Mouse (Mus musculus) ES-Bruce4 (cell line): ENCODE results near the gene Tmem26. TPM values are rescaled to one million over a fixed set of nuclear protein-coding genes. Genes with fewer than 3 reads are reported as not detected.

Experiments
- H3K27ac ChIP-seq: 2 replicates; pipeline ENCODE4 v1.5.1; 2012; ENCODE audit warnings: low read length, inconsistent platforms; ENCODE audit not compliant: insufficient read depth
- H3K27me3 ChIP-seq: 2 replicates; pipeline ENCODE4 v1.6.1; 2012; ENCODE audit warnings: mild to moderate bottlenecking, low read length, inconsistent platforms; ENCODE audit not compliant: control insufficient read depth, poor library complexity, insufficient read depth, severe bottlenecking
- H3K36me3 ChIP-seq: 2 replicates; pipeline ENCODE4 v1.6.1; 2012; ENCODE audit warnings: inconsistent platforms, mild to moderate bottlenecking, low read length, moderate library complexity; ENCODE audit not compliant: control insufficient read depth, poor library complexity, insufficient read depth, severe bottlenecking
- H3K4me1 ChIP-seq: one replicate; pipeline ENCODE4 v1.8.1; 2011; ENCODE audit warnings: low read length; ENCODE audit not compliant: control insufficient read depth, insufficient read depth
- H3K4me3 ChIP-seq: 2 replicates; pipeline ENCODE4 v1.5.1; 2011; ENCODE audit warnings: low read depth, mild to moderate bottlenecking, low read length
- H3K9ac ChIP-seq: 2 replicates; pipeline ENCODE4 v1.6.1; 2012; ENCODE audit warnings: low read depth, mild to moderate bottlenecking, inconsistent platforms; ENCODE audit not compliant: poor library complexity, severe bottlenecking
- H3K9me3 ChIP-seq: replicated peaks from 2 replicates; pipeline ENCODE4 v1.6.1; 2012; ENCODE audit warnings: mild to moderate bottlenecking, low read length, inconsistent platforms; ENCODE audit not compliant: control insufficient read depth, poor library complexity, insufficient read depth, severe bottlenecking
- CTCF ChIP-seq: IDR thresholded peaks from one replicate; pipeline ENCODE4 v1.8.1; 2011; ENCODE audit warnings: low read depth, low read length
- EP300 ChIP-seq: IDR thresholded peaks from 2 replicates; pipeline ENCODE4 v1.6.1; 2011; ENCODE audit warnings: low read depth, low read length; ENCODE audit not compliant: insufficient read depth
- POLR2A ChIP-seq: IDR thresholded peaks from one replicate; pipeline ENCODE4 v1.8.1; 2011; ENCODE audit warnings: low read length; ENCODE audit not compliant: insufficient read depth
- polyA plus RNA-seq: library from polyadenylated mRNA; stranded (reverse); fragments of >200 nt; gene quantifications from 2 replicates; pipeline ENCODE4 v1.2.4, GENCODE M21; 2011; ENCODE audit warnings: low read depth; ENCODE audit not compliant: missing spikeins, insufficient read depth, insufficient read length

The Tmem26 gene
- polyA plus RNA-seq, 1 experiment = not detected

DNA sequence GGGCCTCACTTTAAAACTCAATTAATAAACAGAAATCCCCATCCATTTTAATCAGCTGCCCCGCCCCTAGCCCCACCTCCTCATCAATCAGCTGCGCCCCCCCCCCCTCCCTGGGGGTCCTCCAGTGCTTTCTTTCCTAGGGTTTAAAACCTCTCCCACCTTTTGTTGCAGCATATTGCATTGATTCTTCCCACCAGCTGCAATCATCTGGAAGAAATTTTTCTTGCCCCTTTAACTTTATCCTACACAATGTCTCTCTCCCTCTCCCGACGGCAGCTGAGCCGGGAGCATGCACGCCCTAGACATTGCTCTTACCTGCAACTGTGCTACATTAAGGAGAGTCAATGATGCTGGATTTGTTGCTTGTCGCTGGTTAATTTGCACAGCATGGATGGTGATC, 36.3 kb downstream of the Tmem26 start:
- TF ChIP-seq CTCF (no peak), POLR2A (no peak), EP300 (no peak)
- H3K27ac ChIP-seq = no peak overlapping the region
- H3K4me3 ChIP-seq = no peak overlapping the region
- no peaks in the 10 kb centered on the region for H3K4me1 ChIP-seq
- no peak overlapping the region for H3K9ac ChIP-seq
- H3K27me3 ChIP-seq = no peaks in the 10 kb centered on the region
- H3K36me3 ChIP-seq = no peaks in the 10 kb centered on the region
- no peaks in the 10 kb centered on the region for H3K9me3 ChIP-seq

DNA sequence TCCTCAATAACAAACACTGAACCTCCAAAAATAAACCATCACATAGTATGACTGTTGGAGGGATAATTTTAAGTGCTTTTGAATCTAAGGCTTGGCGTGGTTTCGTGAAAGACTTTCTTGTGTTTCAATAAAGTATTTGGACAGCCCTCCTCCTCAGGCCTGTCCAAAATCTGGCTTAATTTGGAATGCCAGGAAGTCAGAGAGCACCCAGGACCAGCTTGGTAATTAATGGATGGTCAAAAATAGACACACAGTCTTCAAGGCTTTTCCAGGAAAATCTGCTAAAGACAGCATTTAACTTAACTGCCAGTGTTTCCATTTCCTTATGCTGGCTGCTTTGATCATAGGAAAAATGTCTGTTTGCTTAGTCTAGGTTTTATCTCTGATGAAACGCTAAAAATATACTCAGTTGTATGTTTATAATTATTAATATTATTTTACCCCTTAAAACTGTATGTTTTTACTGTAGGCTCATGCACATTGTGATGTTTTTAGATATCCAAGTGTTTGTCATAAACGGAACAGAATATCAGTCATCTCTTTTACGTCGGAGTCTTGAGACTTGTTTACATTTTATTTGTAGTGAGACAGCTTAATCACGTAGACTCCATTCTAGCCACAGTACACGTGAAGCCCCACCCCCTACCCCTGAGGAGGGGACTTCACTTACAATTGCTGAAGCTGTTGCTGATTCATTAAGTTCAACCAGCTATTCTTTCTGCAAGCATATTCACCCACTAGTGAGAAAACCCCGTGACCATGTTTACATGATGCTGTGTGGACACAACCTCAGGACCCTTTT, 57.8 kb downstream of the Tmem26 start:
- no peaks in the 10 kb centered on the region for H3K27me3 ChIP-seq
- H3K36me3 ChIP-seq = no peaks in the 10 kb centered on the region
- no peaks in the 10 kb centered on the region for H3K9me3 ChIP-seq
- no peak overlapping the region for H3K4me3 ChIP-seq
- TF ChIP-seq POLR2A (no peak), CTCF (no peak), EP300 (no peak)
- H3K4me1 ChIP-seq = no peaks in the 10 kb centered on the region
- H3K27ac ChIP-seq = no peak overlapping the region
- no peak overlapping the region for H3K9ac ChIP-seq

DNA sequence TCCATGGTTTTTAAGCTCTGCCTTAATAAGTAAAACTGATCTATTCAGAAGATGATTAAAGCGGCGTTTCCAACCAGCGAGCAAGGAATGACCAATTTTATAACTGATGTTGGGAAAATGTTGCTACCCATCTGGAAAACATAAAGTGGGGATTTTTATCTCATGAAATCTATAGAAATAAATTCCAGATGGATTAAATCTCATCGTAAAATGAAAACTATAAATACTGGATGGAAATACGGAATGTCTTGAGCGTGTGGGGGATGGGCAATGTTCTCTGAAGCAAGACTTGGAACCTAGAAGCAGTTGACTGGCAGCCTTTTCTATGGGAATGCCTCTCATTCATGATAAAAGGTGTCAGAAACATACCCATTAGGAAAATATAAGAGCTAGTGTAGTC, 59.3 kb downstream of the Tmem26 start:
- Histone ChIP-seq H3K27me3 (no peaks in the 10 kb centered on the region), H3K36me3 (no peaks in the 10 kb centered on the region), H3K4me3 (no peak overlapping the region), H3K9ac (no peak overlapping the region), H3K27ac (no peak overlapping the region), H3K9me3 (no peaks in the 10 kb centered on the region), H3K4me1 (no peaks in the 10 kb centered on the region)
- no peak for TF ChIP-seq CTCF
- TF ChIP-seq EP300 = no peak
- no peak for TF ChIP-seq POLR2A

DNA sequence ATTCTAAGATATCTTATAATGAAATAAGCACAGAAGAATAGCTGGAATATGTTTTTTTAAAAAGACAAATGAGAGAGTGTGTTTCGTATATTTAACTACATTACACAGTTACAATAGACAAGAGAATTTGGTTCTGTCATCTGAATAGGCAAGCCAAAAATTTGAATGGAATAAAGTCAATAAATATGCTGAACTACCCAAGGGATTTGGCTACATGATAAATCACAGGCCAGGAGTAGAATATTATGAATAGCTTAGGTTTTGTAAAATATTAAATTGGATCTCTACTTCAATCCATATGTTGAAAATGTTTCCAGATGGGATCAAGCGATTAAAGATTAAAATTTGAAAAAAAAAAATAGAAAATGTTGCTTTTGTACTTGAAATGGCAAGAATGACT, 60.4 kb downstream of the Tmem26 start:
- Histone ChIP-seq H3K4me1 (no peaks in the 10 kb centered on the region), H3K9ac (no peak overlapping the region), H3K9me3 (no peaks in the 10 kb centered on the region), H3K27ac (no peak overlapping the region), H3K36me3 (no peaks in the 10 kb centered on the region), H3K4me3 (no peak overlapping the region), H3K27me3 (no peaks in the 10 kb centered on the region)
- TF ChIP-seq CTCF (no peak), EP300 (no peak), POLR2A (no peak)

DNA sequence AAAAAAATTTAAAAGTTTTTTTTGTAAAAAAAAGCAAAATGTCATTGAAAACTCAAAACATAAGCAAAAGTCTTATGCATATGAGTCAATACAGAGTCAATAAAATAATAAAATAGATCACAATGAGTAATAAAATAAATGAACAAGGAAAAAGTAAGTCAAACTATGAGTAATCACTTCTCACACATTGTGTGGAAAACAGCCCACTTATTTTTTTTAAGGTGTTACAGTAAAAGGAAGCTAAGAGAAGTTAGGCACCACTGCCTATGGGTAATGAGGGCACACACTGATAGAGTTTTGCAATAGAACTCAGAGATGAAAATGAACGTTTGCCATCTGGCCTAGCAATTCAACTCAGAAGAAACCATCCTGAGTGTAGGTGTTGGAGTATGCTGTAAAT, 61.0 kb downstream of the Tmem26 start:
- Histone ChIP-seq H3K4me1 (no peaks in the 10 kb centered on the region), H3K9ac (no peak overlapping the region), H3K27me3 (no peaks in the 10 kb centered on the region), H3K27ac (no peak overlapping the region), H3K4me3 (no peak overlapping the region), H3K36me3 (no peaks in the 10 kb centered on the region), H3K9me3 (no peaks in the 10 kb centered on the region)
- no peak for TF ChIP-seq CTCF
- TF ChIP-seq EP300 = no peak
- TF ChIP-seq POLR2A = no peak

DNA sequence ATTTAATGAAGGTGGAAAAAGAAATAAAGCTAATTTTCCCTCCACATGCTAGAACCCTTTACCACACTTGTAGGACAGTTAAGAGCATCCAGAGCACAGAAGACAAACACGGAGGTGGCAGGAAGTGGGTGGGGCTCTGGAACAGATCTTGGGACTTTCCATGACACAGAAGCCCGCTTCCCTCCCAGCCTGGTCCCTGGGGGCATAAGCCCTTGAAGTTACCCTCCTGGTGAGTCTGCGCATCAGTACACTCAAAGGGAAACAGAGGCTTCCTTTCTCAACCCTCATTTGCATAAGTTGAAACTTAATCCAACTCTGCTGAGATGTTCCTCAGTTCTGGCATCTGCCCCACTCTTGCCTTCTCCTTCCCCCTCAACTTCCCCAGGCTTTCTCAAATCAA, 72.0 kb downstream of the Tmem26 start:
- no peak overlapping the region for H3K4me3 ChIP-seq
- peaks cover 4% of the 10 kb centered on the region for H3K4me1 ChIP-seq
- H3K9ac ChIP-seq = no peak overlapping the region
- no peaks in the 10 kb centered on the region; the same call in 1 of the 2 replicates for H3K27me3 ChIP-seq
- no peak for TF ChIP-seq CTCF
- TF ChIP-seq EP300 = peak; percentile 75
- no peaks in the 10 kb centered on the region for H3K9me3 ChIP-seq
- H3K27ac ChIP-seq = no peak overlapping the region
- no peaks in the 10 kb centered on the region for H3K36me3 ChIP-seq
